Mouse (Mus musculus): ENCODE data around the gene Mgat4b. TPM values are rescaled to one million over a fixed set of nuclear protein-coding genes. Genes with fewer than 3 reads are reported as not detected.
A peak's percentile ranks its signal among the peaks of the same experiment; 100 is the strongest.

Gene Mgat4b
- polyA plus RNA-seq, 1 experiment from 2014 or later, result 39.3 TPM

GRCm38 (mm10) chr11:50236540-50236936, 25.8 kb downstream of the Mgat4b start:
- Histone ChIP-seq H3K4me2 (peak overlapping the region; percentile 99), H3K27ac (ENCODE audit: poor library complexity, severe bottlenecking) (no peak overlapping the region), H3K9me3 (replicated peaks) (no peaks in the 10 kb centered on the region), H3K4me1 (replicated peaks) (peaks cover 23% of the 10 kb centered on the region), H3K36me3 (peaks cover 35% of the 10 kb centered on the region), H3K4me3 (peak overlapping the region; percentile 68), H3K27me3 (replicated peaks) (peaks cover 53% of the 10 kb centered on the region), H3K9ac (peak overlapping the region; percentile 72)
- under 1% methylated on average over 27 of the region's 27 CpGs for WGBS
- ATAC-seq (ENCODE audit: insufficient number of reproducible peaks, low FRiP score), result peak; percentile 94

GRCm38 (mm10) chr11:50236937-50237835, 26.5 kb downstream of the Mgat4b start:
- Histone ChIP-seq H3K4me1 (replicated peaks) (peaks cover 23% of the 10 kb centered on the region), H3K36me3 (peaks cover 30% of the 10 kb centered on the region), H3K27me3 (replicated peaks) (peaks cover 51% of the 10 kb centered on the region), H3K4me3 (peak overlapping the region; percentile 68), H3K9ac (peak overlapping the region; percentile 72), H3K4me2 (peak overlapping the region; percentile 99), H3K9me3 (replicated peaks) (no peaks in the 10 kb centered on the region), H3K27ac (ENCODE audit: poor library complexity, severe bottlenecking) (no peak overlapping the region)
- ATAC-seq (ENCODE audit: insufficient number of reproducible peaks, low FRiP score), result peak; percentile 33
- 2% methylated on average over 66 of the region's 66 CpGs for WGBS

DNA sequence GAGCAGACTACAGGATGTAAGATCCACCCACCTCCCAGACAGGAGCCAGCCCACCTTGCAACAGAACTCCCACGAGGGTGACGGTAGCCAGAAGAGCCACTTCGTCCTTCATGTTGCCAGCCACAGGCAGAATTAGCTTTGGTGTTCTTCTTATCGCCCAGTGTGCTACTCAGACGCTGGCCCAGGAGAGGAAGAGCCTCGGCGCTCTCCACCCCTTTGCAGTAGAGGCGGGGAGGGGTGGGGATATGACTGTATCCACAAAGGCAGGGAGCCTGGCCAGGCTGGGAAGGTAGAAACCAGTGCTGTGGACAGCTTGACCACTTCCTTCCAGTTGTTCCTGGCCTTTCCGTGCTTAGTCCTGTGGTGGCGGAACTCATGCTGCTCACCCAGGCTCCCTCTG, 27.6 kb downstream of the Mgat4b start, which contains the start of gene Ltc4s:
Gene Ltc4s, minus strand, starts transcription at position 293 of the 400 bp plus-strand sequence.
- ATAC-seq (ENCODE audit: insufficient number of reproducible peaks, low FRiP score), result no peak
- Histone ChIP-seq H3K36me3 (peaks cover 18% of the 10 kb centered on the region), H3K9ac (peak within 1 kb of the TSS; percentile 72; the same call in 1 of the 2 replicates), H3K4me2 (peak within 1 kb of the TSS; percentile 99), H3K27me3 (replicated peaks) (peaks cover 41% of the 10 kb centered on the region), H3K9me3 (replicated peaks) (no peaks in the 10 kb centered on the region), H3K4me3 (peak within 1 kb of the TSS; percentile 68), H3K4me1 (replicated peaks) (peaks cover 23% of the 10 kb centered on the region), H3K27ac (ENCODE audit: poor library complexity, severe bottlenecking) (no peak within 1 kb of the TSS)
- WGBS, result 23% methylated on average over 10 of the region's 10 CpGs

DNA sequence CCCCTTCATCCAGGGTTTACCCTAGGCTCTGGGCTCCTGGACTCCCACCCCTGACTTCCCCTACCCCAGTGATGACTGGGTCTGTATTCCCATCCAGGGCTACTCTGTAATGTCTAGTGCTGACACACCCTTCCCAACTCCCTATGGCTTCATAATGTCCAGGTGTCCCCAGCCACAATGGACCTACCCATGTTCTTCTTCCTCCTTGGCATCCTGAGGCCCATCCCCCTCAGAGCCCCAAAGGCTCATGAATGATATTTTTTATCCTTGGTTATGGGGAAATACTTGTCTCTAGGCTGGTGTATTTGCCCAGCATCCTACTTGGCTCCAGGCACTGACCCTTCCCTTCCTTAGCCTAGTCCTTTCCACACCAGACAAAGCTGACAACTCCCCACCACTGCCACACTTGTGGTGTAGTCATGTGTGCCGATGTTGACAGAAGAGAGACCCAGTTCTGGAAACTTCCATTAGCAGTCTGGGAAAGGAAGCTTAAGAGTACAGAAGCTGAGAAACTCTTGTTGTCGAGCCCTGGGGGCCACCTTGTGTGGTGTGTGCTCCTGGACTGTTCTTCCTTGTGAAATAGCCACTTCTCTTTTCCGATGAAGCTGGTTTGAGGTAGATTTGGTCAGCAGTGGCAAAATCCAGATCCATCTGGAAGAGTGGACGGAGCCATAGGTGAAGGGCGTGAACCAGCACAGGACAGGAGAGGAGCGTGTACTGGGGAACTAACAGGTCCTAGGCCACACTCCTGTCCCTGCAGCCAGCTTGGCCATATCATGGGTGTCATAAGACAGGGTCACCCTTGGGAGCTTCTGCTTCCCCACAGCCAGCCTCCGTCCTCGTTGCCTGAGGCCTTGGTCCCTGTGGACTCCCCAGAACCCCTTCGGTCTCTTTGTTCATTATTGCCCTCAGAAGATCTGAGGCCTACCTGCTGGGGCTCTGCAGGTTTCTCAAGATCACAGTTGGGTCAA, 28.4 kb downstream of the Mgat4b start:
- no peak overlapping the region for H3K27ac ChIP-seq (ENCODE audit: poor library complexity, severe bottlenecking)
- peaks cover 41% of the 10 kb centered on the region for H3K27me3 ChIP-seq (replicated peaks)
- WGBS, result 90% methylated on average over 9 of the region's 9 CpGs
- no peak overlapping the region for H3K4me2 ChIP-seq
- H3K9ac ChIP-seq, result no peak overlapping the region
- no peaks in the 10 kb centered on the region for H3K9me3 ChIP-seq (replicated peaks)
- ATAC-seq (ENCODE audit: insufficient number of reproducible peaks, low FRiP score), result no peak
- H3K4me1 ChIP-seq (replicated peaks), result peaks cover 23% of the 10 kb centered on the region
- H3K36me3 ChIP-seq, result peaks cover 10% of the 10 kb centered on the region
- H3K4me3 ChIP-seq, result no peak overlapping the region

GRCm38 (mm10) chr11:50240235-50240911, 29.7 kb downstream of the Mgat4b start:
- Histone ChIP-seq H3K27ac (ENCODE audit: poor library complexity, severe bottlenecking) (no peak overlapping the region), H3K4me2 (no peak overlapping the region), H3K27me3 (replicated peaks) (peaks cover 35% of the 10 kb centered on the region), H3K4me3 (no peak overlapping the region), H3K4me1 (replicated peaks) (peaks cover 23% of the 10 kb centered on the region), H3K9me3 (replicated peaks) (no peaks in the 10 kb centered on the region), H3K9ac (no peak overlapping the region), H3K36me3 (no peaks in the 10 kb centered on the region)
- no peak for ATAC-seq (ENCODE audit: insufficient number of reproducible peaks, low FRiP score)
- WGBS, result 66% methylated on average over 7 of the region's 7 CpGs

- Histone ChIP-seq H3K4me3 (no peak overlapping the region), H3K9ac (no peak overlapping the region), H3K27ac (ENCODE audit: poor library complexity, severe bottlenecking) (no peak overlapping the region), H3K9me3 (replicated peaks) (no peaks in the 10 kb centered on the region), H3K4me1 (replicated peaks) (no peaks in the 10 kb centered on the region), H3K4me2 (no peak overlapping the region), H3K27me3 (replicated peaks) (peaks cover 9% of the 10 kb centered on the region), H3K36me3 (no peaks in the 10 kb centered on the region)
- WGBS, result 68% methylated on average over 6 of the region's 6 CpGs
- no peak for ATAC-seq (ENCODE audit: insufficient number of reproducible peaks, low FRiP score)
Measured at GRCm38 (mm10) chr11:50243926-50244325, 33.2 kb downstream of the Mgat4b start.

DNA sequence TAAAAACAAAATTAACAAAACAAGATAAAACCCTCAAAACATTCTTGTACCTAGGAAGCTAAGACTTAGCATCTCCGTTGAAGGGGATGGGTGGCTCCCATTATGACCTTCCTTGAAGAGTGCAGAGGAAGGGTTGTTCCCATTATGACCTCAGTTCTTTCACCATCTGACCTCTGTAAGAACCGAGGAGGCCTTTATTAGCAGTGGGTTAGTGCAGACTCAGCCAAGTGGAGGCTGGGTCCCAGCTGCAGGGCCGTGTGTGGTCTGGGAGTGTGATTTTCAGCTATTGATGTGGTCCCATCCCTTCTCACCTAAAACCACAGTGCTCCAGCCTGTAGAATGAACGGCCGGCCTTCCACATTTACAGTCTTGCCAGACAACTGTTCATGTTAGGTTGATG, 34.6 kb downstream of the Mgat4b start:
- no peak for ATAC-seq (ENCODE audit: insufficient number of reproducible peaks, low FRiP score)
- Histone ChIP-seq H3K4me1 (replicated peaks) (no peaks in the 10 kb centered on the region), H3K9me3 (replicated peaks) (no peaks in the 10 kb centered on the region), H3K4me3 (no peak overlapping the region), H3K27ac (ENCODE audit: poor library complexity, severe bottlenecking) (no peak overlapping the region), H3K27me3 (replicated peaks) (no peaks in the 10 kb centered on the region), H3K36me3 (no peaks in the 10 kb centered on the region), H3K9ac (no peak overlapping the region), H3K4me2 (no peak overlapping the region)
- WGBS, result 69% methylated on average over 5 of the region's 5 CpGs

- no peak for ATAC-seq (ENCODE audit: insufficient number of reproducible peaks, low FRiP score)
- WGBS, result 78% methylated on average over 7 of the region's 7 CpGs
- no peak overlapping the region for H3K9ac ChIP-seq
- no peaks in the 10 kb centered on the region for H3K27me3 ChIP-seq (replicated peaks)
- no peaks in the 10 kb centered on the region for H3K9me3 ChIP-seq (replicated peaks)
- H3K27ac ChIP-seq (ENCODE audit: poor library complexity, severe bottlenecking), result no peak overlapping the region
- H3K4me2 ChIP-seq, result no peak overlapping the region
- H3K36me3 ChIP-seq, result no peaks in the 10 kb centered on the region
- peaks cover 16% of the 10 kb centered on the region for H3K4me1 ChIP-seq (replicated peaks)
- no peak overlapping the region for H3K4me3 ChIP-seq
Measured at GRCm38 (mm10) chr11:50248473-50249171, 37.9 kb downstream of the Mgat4b start.

DNA sequence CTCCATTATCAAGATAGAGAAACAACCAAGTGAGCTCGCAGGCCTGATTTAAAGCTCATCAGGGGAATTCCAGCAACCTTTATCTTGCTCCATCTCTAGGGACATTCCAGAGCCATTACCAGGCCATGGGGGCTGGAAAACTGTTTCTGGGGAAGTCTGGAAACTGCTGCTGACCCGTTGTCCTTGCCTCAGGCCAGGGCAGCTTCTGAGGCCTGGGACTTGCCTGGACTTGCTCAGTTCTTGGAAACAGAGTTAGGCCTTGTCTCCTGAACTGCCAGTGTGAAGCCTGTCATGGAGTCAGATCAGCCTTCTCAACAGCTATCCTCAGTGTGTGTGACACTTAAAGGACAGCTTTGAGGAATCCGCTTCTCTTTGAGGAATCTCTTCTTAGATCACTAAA, 41.5 kb downstream of the Mgat4b start:
- no peak overlapping the region for H3K4me2 ChIP-seq
- H3K27me3 ChIP-seq (replicated peaks), result no peaks in the 10 kb centered on the region
- H3K4me3 ChIP-seq, result no peak overlapping the region
- peaks cover 16% of the 10 kb centered on the region for H3K4me1 ChIP-seq (replicated peaks)
- H3K9ac ChIP-seq, result no peak overlapping the region
- peak; percentile 34; the same call in 1 of the 2 replicates for ATAC-seq (ENCODE audit: insufficient number of reproducible peaks, low FRiP score)
- 43% methylated on average over 3 of the region's 3 CpGs for WGBS
- H3K27ac ChIP-seq (ENCODE audit: poor library complexity, severe bottlenecking), result no peak overlapping the region
- peaks cover 14% of the 10 kb centered on the region for H3K36me3 ChIP-seq
- H3K9me3 ChIP-seq (replicated peaks), result no peaks in the 10 kb centered on the region

- Histone ChIP-seq H3K27me3 (replicated peaks) (no peaks in the 10 kb centered on the region), H3K27ac (ENCODE audit: poor library complexity, severe bottlenecking) (no peak overlapping the region), H3K36me3 (peaks cover 20% of the 10 kb centered on the region), H3K9me3 (replicated peaks) (no peaks in the 10 kb centered on the region), H3K4me2 (no peak overlapping the region), H3K4me1 (replicated peaks) (peaks cover 16% of the 10 kb centered on the region), H3K4me3 (no peak overlapping the region), H3K9ac (no peak overlapping the region)
- ATAC-seq (ENCODE audit: insufficient number of reproducible peaks, low FRiP score), result 0 out of 2 replicates have a peak, but pooled peaks have one; percentile 14
- 50% methylated on average over 11 of the region's 11 CpGs for WGBS
Measured at GRCm38 (mm10) chr11:50252684-50253265, 42.1 kb downstream of the Mgat4b start.

Data from heart, embryonic 12.5 days (tissue).